Mouse (Mus musculus) myocyte (in vitro differentiated cells): ENCODE results near the gene Rgs13.

Source experiments
- E2F4 ChIP-seq: IDR thresholded peaks from one replicate; pipeline ENCODE4 v1.6.1; 2011; ENCODE audit warnings: mild to moderate bottlenecking, control low read depth, moderate library complexity; ENCODE audit not compliant: insufficient read depth
- MAX ChIP-seq: IDR thresholded peaks from one replicate; pipeline ENCODE4 v1.6.1; 2011; ENCODE audit warnings: low read depth, mild to moderate bottlenecking, control low read depth
- MYOD1 ChIP-seq, 3 experiments: IDR thresholded peaks; one replicate each; pipeline ENCODE4 v1.6.1; 2011; ENCODE audit warnings: control low read depth in 2 of 3, low read depth in 2 of 3, mild to moderate bottlenecking in 2 of 3, moderate library complexity in 1 of 3; ENCODE audit not compliant: insufficient read length in 2 of 3, control insufficient read depth in 1 of 3
- MYOG ChIP-seq, 3 experiments: IDR thresholded peaks; one replicate each; pipeline ENCODE4 v1.6.1; 2011; ENCODE audit warnings: control low read depth in 2 of 3, low read depth in 2 of 3, mild to moderate bottlenecking in 2 of 3; ENCODE audit not compliant: insufficient read length in 2 of 3, control insufficient read depth in 1 of 3, insufficient read depth in 1 of 3
- POLR2A ChIP-seq: IDR thresholded peaks from one replicate; pipeline ENCODE4 v1.6.1; 2011; ENCODE audit warnings: low read depth, mild to moderate bottlenecking, control low read depth, moderate library complexity; ENCODE audit not compliant: insufficient read length
- POLR2AphosphoS2 ChIP-seq: IDR thresholded peaks from one replicate; pipeline ENCODE4 v1.6.1; 2011; ENCODE audit warnings: low read depth, control low read depth; ENCODE audit not compliant: insufficient read length
- REST ChIP-seq: IDR thresholded peaks from one replicate; pipeline ENCODE4 v1.6.1; 2011; ENCODE audit warnings: mild to moderate bottlenecking, control low read depth, moderate library complexity; ENCODE audit not compliant: insufficient read depth, insufficient read length
- SRF ChIP-seq: IDR thresholded peaks from one replicate; pipeline ENCODE4 v1.6.1; 2011; ENCODE audit warnings: low read depth; ENCODE audit not compliant: control insufficient read depth, insufficient read length
- TCF12 ChIP-seq: IDR thresholded peaks from one replicate; pipeline ENCODE4 v1.6.1; 2011; ENCODE audit warnings: mild to moderate bottlenecking, control low read depth; ENCODE audit not compliant: poor library complexity, insufficient read depth, severe bottlenecking
- USF1 ChIP-seq: IDR thresholded peaks from one replicate; pipeline ENCODE4 v1.6.1; 2011; ENCODE audit warnings: low read depth, mild to moderate bottlenecking, control low read depth, moderate library complexity

GRCm38 (mm10) chr1:144151401-144152183, 25.6 kb downstream of the Rgs13 start:
- TF ChIP-seq POLR2A (no peak), REST (no peak), SRF (no peak), MYOG (IDR thresholded peaks at IDR 0.05; ENCODE audit: control insufficient read depth in 1 of 3, insufficient read depth in 1 of 3, insufficient read length in 2 of 3, low read depth in 2 of 3) (no peak), POLR2AphosphoS2 (no peak), MAX (no peak), E2F4 (no peak), MYOD1 (IDR thresholded peaks at IDR 0.05; ENCODE audit: control insufficient read depth in 1 of 3, insufficient read length in 2 of 3, low read depth in 2 of 3) (no peak), TCF12 (no peak), USF1 (no peak)
